Mouse (Mus musculus) 3T3-L1 (cell line): Measurements from ENCODE around the gene Elp5.
"Not testable (repeated sequence)": the region's sequence is repeated elsewhere in the genome, so short reads cannot be mapped to it uniquely, and the experiment has no call there.

ENCODE experiments used
- DNase-seq: peaks from one replicate; pipeline ENCODE4 v3.0.0-alpha.2; 2015; ENCODE audit warnings: low read depth, low spot score

The Elp5 gene

DNA sequence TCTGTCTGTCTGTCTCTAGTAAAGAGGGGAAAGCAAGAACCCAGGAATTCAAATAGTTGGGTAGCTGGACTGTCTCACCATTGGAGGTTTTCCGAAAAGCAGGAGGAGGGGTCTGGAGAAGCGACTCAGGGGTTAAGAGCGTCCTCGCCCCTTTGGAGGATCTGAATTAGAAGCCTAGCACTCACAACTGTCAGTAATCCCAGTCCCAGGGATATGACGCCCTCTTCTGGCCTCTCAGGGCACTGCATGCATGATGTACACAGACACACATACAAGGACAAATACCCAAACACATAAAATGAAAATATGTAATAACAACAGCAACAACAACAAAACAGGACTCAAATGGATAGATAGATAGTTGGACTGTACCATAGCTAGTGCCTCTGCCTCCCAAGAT is 21.7 kb downstream of the Elp5 start:
- DNase-seq = peak; percentile 21

DNA sequence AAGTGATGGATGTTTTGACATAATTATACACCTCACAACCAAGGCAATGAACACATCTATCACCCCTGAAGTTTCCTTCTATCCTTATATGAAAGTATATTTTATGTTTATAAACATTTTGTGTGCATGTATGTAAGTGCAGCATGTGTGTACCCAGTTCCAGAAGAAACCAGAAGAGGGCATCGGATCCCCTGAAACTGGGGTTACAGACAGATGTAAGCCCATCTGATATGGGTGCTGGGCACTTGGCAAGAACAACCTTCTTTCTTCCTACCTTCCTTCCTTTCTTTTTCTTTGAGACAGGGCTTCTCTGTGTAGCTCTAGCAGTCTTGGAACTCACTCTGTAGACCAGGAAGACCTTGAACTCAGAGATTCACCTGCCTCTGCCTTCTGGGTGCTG is 26.1 kb downstream of the Elp5 start:
- peak; percentile 22 for DNase-seq

DNA sequence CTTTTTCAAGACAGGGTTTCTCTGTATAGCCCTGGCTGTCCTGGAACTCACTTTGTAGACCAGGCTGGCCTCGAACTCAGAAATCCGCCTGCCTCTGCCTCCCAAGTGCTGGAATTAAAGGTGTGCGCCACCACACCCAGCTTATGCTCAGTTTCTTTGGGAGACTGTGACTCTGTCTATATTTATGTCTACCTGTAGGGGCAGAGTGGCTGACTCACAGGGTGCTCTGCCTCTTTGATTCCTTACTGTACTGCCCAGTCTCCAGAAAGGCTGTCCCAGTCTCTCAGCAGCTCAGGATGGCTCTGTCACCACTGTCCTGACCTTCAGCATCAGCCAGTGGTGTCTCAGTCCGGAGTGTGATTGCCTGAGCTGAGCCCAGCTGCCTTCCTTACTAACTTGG is 26.7 kb downstream of the Elp5 start:
- not testable (repeated sequence) for DNase-seq

DNA sequence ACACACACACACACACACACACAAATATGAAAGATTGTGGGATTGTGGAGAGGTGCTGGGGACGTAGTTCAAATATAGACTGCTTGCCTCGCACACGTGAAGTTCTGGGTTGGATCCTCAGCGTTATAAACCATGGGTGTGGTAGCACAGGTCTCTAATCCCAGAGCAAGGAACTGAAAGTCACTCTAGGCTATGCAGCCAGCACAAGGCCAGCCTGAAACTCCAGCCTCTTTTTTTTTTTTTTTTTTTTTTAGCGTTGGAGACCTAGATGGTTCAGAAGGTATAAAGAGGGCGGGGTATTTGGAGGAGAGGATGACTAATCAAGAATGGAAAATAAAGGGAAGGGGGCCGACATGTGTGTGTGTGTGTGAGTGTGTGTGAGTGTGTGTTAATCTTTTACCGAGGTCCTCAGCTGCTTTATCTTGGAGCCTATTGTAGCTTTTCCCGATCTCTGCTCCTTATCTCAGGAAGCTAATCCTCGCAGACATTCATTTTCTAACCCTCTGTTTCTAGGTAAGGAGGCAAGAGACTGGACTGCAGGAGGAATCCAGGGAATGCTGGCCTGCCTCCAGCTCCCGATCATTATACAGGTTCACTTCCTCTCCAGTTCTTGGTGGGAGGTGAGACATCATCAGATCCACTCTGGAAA is 28.9 kb downstream of the Elp5 start:
- no peak for DNase-seq

DNA sequence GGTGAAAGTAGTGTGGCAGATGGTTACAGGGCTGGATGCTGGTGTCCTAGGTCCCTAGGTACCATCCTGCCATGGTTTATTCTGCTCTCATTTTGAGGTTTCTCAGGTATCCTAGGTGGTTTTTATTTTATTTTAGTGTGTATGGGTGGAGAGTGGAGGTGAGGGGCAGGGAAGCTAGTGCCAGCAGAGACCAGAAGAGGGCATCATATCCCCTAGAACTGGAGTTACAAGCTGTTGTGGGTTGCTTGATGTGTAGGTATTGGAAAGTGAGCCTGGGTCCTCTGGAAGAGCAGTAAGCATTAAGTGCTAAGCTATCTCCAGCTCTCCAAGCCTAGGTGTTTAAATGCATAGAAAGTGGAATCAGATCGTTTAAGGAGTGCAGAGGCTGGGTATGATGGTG is 30.0 kb downstream of the Elp5 start:
- no peak for DNase-seq

DNA sequence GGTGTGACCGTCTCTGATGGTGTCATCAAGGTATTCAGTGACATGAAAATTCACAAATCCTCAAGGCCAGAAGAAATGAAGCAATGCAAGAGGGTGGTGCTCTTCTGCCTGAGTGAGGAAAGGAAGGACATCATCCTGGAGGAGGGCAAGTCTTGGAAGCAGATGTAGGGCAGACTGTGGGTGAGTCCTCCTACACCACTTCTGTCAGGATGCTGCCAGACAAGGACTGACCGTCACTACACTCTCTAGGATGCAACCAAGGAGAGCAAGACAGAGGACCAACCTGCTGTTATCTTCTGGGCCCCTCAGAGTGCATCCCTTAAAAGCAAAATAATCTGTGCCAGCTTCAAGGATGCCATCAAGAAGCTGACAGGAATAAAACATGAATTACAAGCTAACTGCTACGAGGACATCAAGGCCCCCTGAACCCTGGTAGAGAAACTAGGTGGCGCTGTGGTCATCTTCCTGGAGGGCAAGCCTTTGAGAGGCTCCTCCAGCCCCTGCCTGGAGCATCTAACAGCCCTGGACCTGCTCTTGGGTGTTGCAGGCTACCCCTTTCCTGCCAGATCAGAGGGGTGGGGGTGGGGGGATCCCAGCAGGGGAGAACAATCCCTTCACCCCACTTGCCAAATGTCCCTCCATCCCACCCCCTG is 31.4 kb downstream of the Elp5 start:
- DNase-seq = peak; percentile 23

DNA sequence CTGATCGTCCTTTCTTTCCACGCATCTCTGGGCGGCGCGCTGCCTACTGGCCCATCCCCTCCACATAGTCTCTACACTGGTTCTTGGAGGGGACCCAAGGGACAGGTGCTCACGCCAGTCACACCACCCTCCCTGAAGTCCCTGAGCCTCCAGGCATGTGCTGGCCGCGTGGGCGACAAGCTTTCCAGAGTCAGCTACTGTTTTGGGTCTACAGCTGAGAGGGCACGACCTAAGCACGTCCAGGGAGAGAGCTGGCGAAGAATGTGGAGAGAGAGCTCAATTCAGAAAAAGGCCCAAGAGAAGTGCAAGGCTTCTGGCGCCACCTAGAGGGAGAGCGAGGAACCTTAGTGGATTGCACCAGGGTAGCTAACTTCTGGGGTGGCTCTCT is 33.6 kb downstream of the Elp5 start:
- DNase-seq = peak; percentile 76

DNA sequence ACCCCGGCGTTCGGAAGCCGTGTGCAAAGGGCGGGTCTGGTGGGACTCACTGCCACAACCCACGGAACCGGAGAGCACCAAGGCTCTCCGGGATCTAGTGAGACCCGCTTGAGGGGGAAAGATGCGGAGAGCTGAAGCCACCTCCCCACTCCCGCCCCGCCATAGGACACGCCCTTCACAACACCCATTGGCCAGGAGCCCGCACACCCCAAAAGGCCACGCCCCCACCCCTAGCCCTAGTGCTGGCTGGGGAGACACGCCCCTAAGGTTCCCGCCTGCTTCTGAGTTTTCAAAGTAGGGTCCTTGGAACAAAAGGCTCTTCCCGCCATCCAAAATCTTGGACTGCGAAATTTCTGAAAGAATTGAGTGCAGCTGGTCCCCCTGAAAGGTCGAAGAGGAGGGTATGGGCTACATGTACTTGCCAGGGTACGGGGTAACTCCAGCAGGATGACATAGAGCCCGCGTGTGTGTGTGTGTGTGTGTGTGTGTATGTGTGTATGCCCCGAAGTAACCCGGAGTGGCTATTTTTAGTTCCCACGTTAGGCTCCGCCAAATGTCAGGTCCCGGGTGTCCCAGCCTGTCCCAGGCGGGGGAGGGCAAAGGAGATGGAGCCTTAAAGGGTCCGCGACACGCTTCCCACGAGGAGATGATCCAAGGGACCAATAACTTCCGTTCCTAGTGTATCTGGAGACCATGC is 34.1 kb downstream of the Elp5 start, which contains the start of gene Slc2a4:
TSS of gene Slc2a4 (minus strand) at position 123 of the 697 bp plus-strand sequence.
- peak; percentile 40 for DNase-seq

DNA sequence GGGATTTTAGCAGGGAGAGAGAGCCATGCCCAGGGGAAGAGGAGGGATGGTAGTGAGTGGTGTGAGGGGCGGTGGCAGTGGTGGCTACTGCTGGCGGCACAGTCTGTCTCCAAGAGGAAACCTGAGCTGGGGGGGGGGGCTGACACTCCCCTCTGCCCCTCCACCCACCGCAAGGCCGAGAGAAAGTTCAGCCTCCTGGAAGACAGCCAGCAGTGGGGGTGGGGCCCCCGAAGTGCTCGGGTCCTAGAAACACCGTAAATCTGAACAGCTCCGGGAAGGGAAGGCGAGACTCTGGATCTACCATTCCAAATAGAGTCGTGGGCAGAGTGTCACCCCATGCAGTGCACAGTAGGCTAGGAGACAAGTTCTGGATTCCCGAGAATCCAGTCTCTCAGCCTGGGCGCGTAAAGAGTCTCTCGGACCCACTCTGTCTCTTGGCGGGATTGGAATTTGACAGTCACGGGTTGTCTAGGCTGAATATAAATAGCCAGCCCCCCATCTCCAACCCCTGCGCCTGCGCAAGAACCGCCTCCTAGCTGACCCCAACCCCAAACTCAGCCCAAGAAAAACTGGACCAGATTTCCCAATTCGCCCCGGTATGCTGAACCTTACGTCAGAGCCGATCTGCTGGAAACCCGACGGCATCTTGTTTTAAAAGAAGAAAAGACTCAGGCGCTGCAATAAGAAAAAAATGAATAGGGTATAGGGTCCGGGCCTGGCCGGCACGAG is 34.8 kb downstream of the Elp5 start:
- DNase-seq = no peak

DNA sequence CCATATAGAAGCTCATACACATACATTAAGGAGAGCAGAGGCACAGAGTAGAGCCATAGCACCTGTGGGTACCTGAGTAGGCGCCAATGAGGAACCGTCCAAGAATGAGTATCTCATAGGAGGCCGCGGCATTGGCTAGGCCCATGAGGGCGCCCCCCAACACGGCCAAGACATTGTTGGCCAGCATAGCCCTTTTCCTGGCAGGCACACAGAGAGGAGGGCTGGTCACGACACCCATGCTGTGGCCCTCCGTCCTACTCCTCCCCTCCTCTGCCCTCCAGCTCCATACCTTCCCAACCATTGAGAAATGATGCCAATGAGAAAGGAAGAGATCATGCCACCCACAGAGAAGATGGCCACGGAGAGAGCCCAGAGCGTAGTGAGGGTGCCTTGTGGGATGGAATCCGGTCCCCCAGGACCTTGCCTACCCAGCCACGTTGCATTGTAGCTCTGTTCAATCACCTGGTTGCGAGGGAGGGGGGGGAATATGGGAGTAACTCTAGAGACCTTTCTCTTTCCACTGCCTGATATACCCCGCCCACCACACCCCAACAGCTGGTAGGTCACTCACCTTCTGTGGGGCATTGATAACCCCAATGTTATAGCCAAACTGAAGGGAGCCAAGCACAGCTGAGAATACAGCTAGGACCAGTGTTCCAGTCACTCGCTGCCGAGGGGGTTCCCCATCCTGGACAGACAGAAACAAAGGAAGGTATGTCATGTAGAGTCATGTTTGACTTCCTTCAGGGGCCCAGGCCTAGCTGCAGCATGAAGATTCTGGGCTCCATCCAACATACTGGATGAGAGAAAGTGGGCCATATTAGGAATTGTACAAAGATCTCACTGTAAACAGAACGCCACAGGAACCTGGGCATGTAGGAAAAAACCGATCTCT is 36.1 kb downstream of the Elp5 start:
- no peak for DNase-seq

DNA sequence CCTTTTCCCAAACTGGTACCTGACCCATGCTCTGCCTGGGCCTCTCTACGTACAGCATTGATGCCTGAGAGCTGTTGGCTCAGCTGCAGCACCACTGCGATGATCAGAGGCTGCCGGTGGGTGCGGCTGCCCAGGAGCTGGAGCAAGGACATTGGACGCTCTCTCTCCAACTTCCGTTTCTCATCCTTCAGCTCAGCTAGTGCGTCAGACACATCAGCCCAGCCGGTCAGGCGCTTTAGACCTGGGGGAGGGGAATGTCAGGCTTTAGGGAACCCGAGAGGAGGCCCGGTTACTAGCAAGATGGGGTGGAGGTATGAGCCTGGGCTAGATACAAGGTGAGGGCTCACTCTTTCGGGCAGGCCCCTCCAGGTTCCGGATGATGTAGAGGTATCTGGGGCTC is 37.1 kb downstream of the Elp5 start:
- no peak for DNase-seq

DNA sequence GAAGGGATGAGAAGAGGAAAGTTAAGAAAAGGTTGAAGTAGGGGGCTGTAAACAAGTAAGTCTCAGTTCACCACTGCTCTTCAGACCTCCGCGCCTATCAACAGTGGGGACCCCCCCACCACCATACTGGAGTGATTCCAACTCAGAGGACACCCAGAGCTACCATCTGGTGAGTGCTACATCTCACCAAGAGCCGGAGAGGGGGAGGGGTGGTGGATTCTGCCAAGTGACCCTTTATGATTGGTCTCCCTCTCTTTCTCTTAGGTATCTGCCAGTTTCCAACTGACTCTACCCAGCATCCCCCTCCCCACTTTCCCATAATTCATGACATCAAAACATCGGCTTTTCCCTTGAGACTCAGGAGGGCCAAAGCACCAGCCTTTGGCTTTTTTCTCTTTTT is 41.4 kb downstream of the Elp5 start:
- no peak for DNase-seq

DNA sequence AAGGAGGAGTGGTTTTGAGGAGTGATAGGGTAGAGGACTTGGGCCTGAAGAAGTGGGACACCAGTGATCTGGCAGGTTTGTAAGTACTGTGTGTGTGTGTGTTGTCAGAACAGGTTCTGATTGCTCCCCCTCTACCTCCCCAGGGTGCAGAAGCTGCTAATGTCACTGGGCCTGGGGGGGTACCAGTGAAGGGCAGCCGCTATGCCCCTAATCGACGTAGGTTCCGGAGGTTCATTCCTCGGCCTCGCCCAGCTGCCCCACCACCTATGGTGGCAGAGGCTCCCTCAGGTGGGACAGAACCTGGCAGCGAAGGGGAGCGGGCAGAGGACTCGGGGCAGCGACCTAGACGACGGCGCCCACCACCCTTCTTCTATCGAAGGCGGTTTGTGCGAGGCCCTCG is 42.6 kb downstream of the Elp5 start:
- DNase-seq = no peak

DNA sequence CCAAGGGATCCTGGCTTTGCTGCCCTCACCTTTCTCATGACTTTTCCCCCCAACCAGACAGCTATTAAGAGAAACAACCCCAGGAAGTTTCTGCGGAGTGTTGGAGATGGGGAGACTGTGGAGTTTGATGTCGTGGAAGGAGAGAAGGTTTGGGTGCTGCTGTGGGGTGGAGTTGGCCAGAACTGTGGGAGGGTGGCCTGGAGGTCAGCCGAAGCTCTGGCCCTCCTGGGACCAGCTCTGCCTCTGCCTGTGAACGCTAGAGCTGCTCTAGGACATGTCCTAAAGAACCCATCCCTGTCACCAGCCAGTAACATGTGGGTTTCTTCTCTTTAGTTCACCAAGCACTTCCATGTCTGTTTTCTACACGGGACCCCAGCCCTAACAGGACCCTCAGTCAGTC is 43.1 kb downstream of the Elp5 start:
- no peak for DNase-seq

DNA sequence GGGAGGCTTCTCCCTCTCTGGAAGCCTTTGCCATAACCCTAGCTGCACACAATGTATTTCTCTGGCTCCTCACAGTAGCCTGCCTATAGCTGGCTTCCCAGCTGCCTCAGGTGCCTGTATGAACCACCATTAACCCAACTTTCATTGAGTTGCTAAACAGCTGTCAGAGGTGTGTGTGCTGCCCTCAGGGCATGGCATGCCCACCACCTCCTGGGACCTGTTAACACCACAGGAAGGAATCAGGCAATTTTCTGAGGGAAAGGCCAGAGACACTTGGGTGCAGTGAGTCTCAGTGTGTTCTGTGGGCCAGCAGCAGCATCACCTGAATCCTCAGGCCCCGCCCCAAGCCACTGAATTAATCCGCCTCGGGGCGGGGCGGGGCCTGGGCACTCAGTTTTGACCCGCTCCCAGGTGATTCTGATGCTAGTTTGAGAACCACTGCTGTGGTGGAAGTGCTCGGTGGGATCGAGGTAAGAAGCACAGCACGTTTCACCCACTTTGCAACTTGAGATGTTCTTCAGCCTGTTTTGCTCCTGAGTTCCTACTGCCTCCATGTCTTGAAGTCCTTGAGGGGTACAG is 43.8 kb downstream of the Elp5 start:
- no peak for DNase-seq

DNA sequence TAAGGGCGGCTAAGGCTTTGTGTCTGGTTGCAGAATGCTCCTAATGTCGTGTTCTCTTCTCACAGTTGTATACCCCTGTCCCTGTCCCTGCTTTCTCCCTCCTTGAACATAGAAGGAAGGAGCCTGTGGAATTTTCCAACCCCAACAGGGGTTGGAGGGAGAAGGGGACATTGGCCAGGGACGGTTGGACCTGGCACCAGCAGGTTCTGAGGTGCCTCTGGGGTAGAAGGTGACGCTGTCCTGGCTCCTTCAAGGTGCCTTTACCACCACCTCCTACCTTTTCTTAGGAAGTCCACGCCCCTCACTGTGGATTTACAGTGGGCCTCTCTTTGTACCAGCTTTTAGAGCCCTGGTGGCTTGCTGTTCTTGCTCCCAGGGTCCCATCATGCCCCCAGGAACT is 44.5 kb downstream of the Elp5 start:
- no peak for DNase-seq

DNA sequence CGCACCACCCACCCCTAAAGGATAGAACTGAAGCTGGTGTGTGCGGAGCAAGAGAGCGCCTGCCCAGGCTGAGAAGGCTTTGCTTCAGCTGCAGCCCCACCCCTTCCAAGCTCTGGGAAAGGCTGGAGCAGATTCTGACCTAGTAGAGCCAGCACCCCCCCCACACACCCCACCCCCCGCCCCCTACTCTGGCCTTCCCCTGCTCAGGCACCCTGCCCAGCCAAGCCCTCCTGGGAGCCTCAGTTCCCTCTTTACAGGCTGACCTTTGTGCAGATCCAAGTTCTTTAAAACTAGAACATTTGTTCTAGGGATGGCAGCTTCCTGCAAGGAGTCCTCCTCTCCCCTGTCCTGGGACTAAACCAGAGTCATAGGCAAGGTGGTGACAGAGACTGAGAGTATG is 44.9 kb downstream of the Elp5 start:
- DNase-seq = no peak

DNA sequence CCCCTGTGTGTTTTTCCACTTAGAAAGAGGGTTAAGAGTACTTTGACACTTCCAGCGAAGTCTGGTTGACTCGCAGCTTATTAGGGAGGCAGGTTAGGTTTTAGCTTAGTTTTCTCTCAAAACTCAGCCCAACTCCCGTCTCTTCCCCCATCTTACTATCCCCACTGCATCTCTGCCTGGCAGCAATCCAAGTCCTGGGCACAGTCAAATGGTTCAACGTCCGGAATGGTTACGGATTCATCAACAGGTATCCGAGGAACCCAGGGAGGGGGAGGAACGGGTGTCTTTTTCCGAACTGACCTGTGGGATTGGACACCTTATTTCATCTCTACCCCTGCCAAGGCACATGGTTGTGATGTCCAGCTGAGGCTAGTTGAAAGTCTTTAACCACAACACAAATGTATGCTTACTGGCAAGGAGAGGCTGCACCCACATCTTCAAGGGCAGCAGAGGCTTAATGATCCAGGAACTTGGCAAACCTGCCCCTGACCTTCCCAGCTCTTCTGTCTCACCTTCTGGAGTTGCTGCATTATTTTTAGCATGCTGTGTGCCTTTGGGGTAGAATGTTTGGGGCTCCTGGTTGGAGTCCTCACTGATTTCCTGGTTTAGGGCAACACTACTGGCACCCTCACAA is 45.5 kb downstream of the Elp5 start:
- no peak for DNase-seq

DNA sequence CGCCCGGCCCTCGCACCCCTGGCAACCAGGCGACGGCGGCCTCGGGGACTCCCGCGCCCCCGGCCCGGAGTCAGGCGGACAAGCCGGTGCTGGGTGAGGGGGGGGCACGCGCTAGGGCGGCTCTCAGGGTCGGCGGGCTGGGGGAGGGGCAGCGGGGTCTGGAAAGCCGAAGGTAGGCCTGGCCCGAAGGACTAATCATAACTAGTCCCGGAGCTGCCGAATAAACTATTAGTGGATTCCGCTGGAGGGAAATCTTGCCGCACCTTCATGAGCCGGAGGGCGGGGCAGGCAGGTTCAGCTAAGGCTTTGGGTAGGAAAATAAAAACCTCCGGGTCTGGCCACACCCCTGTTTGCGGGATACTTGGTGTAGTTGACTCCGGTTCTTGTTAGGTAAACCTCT is 46.2 kb downstream of the Elp5 start:
- no peak for DNase-seq

DNA sequence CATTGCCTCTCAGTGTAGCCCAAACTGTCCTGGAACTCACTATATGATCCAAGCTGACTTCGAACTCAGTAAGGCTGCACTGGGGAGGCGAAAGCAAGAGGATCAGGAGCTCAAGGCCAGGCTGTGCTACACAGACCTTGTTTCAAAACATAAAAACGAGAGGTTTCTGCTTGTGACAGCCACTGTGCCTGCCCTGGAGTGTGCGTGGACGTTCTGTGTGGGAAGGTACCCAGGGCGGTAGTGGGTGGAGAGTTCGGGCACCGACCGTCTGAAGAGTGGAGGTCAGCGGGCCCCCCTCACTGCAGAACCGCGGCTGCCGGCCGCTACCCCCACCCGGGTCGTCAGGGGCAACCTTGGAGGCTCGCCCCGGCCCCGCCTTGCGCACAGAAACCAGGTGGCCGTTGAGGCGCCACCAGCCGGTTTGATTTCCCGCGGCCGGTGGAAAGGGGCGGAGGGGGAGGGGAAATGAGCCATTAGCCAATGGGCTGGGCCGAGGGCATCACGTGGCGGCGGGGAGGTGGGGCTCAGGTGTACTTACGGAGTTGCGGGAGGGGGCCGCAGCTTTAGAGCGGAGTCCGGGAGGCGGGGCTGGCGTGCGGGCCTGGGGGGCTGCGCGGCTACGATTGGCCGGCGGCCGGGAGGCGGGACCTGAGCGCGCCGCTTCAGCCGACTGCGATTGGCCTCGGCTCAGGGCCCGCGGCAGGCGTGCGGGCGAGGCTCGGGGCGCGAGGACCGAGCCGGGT is 47.0 kb downstream of the Elp5 start, which contains the start of gene Ybx2:
TSS of gene Ybx2 (plus strand) at position 660 of the 743 bp plus-strand sequence.
- DNase-seq = no peak
